Mouse (Mus musculus): Measurements from ENCODE around the gene Trim54. TPM values are rescaled to one million over a fixed set of nuclear protein-coding genes. Genes with fewer than 3 reads are reported as not detected.

The Trim54 gene
- polyA plus RNA-seq, 1 experiment from 2014 or later, result not detected

GRCm38 (mm10) chr5:31162462-31162861, 46.0 kb downstream of the Trim54 start:
- ATAC-seq (ENCODE audit: low FRiP score, low read depth), result no peak
- no peaks in the 10 kb centered on the region for H3K4me1 ChIP-seq
- H3K4me2 ChIP-seq (replicated peaks), result no peak overlapping the region
- H3K9ac ChIP-seq (replicated peaks), result no peak overlapping the region
- H3K9me3 ChIP-seq, result no peaks in the 10 kb centered on the region
- H3K27me3 ChIP-seq, result no peaks in the 10 kb centered on the region
- peaks cover 93% of the 10 kb centered on the region for H3K36me3 ChIP-seq
- no peak overlapping the region for H3K27ac ChIP-seq (replicated peaks)
- H3K4me3 ChIP-seq, result no peak overlapping the region

DNA sequence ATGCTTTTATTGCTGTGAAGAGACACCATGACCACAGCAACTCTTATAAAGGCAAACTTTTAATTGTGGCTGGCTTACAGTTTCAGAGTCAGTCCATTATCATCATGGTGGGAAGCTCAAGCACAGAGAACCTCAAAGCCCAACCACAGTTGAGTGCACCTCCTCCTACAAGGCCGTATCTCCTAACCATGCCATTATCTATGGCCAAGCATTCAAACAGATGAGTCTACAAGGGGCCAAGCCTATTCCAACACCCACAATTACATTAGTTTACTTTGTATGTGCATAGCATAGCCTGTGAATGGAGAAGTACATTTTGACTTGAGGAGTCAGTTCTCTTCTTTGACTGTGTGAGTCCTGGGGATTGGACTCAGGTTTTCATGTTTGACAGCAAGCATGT, 48.4 kb downstream of the Trim54 start:
- Histone ChIP-seq H3K27ac (replicated peaks) (no peak overlapping the region), H3K36me3 (peaks cover 93% of the 10 kb centered on the region), H3K9me3 (no peaks in the 10 kb centered on the region), H3K4me1 (no peaks in the 10 kb centered on the region), H3K27me3 (no peaks in the 10 kb centered on the region), H3K9ac (replicated peaks) (no peak overlapping the region), H3K4me3 (no peak overlapping the region), H3K4me2 (replicated peaks) (no peak overlapping the region)
- 88% methylated on average over 1 of the region's 1 CpGs for WGBS
- ATAC-seq (ENCODE audit: low FRiP score, low read depth), result no peak

GRCm38 (mm10) chr5:31168630-31169029, 52.1 kb downstream of the Trim54 start:
- Histone ChIP-seq H3K9me3 (no peaks in the 10 kb centered on the region), H3K27me3 (no peaks in the 10 kb centered on the region), H3K36me3 (peaks cover 96% of the 10 kb centered on the region), H3K4me1 (no peaks in the 10 kb centered on the region), H3K4me2 (replicated peaks) (no peak overlapping the region), H3K27ac (replicated peaks) (no peak overlapping the region), H3K9ac (replicated peaks) (no peak overlapping the region), H3K4me3 (no peak overlapping the region)
- WGBS, result 97% methylated on average over 4 of the region's 4 CpGs
- ATAC-seq (ENCODE audit: low FRiP score, low read depth), result no peak

- ATAC-seq (ENCODE audit: low FRiP score, low read depth), result peak; percentile 66
- Histone ChIP-seq H3K27ac (replicated peaks) (peak overlapping the region; percentile 98), H3K27me3 (no peaks in the 10 kb centered on the region), H3K4me3 (peak overlapping the region; percentile 61), H3K4me2 (replicated peaks) (peak overlapping the region; percentile 97), H3K9me3 (no peaks in the 10 kb centered on the region), H3K4me1 (peaks cover 15% of the 10 kb centered on the region), H3K9ac (replicated peaks) (peak overlapping the region; percentile 75), H3K36me3 (peaks cover 10% of the 10 kb centered on the region)
- WGBS, result under 1% methylated on average over 25 of the region's 25 CpGs
Measured at GRCm38 (mm10) chr5:31179301-31179765, 62.8 kb downstream of the Trim54 start.

DNA sequence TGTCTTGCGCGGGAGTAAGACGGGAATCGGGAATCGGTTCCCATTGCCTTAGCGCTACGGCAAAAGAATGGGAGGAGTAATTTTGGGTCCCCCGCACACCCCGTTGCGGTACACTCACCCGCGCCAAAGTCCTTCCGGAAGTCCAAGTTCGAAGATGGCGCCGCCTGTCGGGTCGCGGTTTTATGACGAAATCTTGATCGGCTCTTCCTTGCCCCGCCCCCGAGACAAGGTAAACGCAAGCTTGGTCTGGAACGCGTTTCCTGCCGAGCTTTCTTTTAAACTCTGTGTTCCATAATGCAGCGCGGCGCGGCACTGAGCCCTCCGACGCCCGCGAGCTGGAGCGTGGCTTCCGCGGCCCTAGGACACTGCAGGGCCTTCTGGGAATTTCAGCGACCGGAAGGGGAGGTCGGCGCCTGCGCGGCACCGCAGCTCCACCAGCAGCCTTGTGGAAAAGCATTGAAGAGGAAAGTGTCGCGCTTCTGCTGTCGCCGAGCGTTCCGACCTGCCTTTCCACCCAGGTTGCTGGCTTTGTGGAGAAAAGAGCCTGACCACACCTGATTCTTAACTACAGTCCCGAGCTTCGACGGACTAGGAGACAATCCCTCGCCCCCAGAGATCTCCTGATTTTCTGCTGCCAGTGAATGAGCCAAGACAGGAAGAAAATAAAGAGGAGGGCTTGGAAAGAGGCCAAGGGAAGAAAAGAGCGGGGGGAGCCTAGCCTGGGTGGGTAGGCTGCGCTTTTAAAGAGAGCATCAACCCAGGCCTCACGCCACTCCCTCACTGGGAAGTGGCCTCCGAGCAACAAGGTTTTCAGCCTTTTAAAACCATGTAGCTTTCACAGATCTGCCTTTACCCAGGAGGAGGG, 63.5 kb downstream of the Trim54 start, which contains the start of the genes Gm29609 and Gtf3c2:
Gene Gm29609 (minus strand): TSS at position 146 of the 865 bp plus-strand sequence.
Gene Gtf3c2 (minus strand): TSS at position 379 of the 865 bp plus-strand sequence.
- H3K27me3 ChIP-seq, result no peaks in the 10 kb centered on the region
- 0 out of 2 replicates have a peak, but pooled peaks cover 5% of the 10 kb centered on the region for H3K36me3 ChIP-seq
- peaks cover 15% of the 10 kb centered on the region for H3K4me1 ChIP-seq
- WGBS, result under 1% methylated on average over 59 of the region's 59 CpGs
- peak within 1 kb of the TSS; percentile 97 for H3K4me2 ChIP-seq (replicated peaks)
- peak within 1 kb of the TSS; percentile 98 for H3K27ac ChIP-seq (replicated peaks)
- peak within 1 kb of the TSS; percentile 75 for H3K9ac ChIP-seq (replicated peaks)
- ATAC-seq (ENCODE audit: low FRiP score, low read depth), result peak; percentile 97
- H3K9me3 ChIP-seq, result no peaks in the 10 kb centered on the region
- peak within 1 kb of the TSS; percentile 61 for H3K4me3 ChIP-seq

GRCm38 (mm10) chr5:31181183-31181770, 64.8 kb downstream of the Trim54 start:
- Histone ChIP-seq H3K4me2 (replicated peaks) (no peak overlapping the region), H3K9ac (replicated peaks) (no peak overlapping the region), H3K9me3 (no peaks in the 10 kb centered on the region), H3K4me3 (no peak overlapping the region), H3K27ac (replicated peaks) (no peak overlapping the region), H3K27me3 (no peaks in the 10 kb centered on the region), H3K4me1 (peaks cover 15% of the 10 kb centered on the region), H3K36me3 (0 out of 2 replicates have a peak, but pooled peaks cover 5% of the 10 kb centered on the region)
- no peak for ATAC-seq (ENCODE audit: low FRiP score, low read depth)
- WGBS, result 96% methylated on average over 9 of the region's 9 CpGs

DNA sequence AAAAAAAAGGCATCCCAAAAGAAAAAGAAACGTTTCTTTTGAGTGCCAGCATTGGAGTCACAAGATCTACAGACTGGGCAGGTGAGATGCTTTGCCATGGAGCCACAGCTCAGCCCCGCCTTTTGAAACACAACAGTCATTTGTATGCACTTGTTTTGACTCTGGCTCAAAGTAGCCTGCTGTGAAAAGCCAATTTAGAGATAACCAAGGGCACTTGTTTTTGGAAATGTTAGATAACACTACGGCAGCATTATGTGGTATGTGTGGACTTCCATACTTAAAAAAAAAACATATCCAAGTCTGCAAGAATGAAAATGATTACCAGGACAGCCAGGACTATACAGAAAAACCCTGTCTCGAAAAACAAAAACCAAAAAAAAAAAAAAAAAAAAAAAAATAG, 67.2 kb downstream of the Trim54 start:
- no peak overlapping the region for H3K4me2 ChIP-seq (replicated peaks)
- H3K4me3 ChIP-seq, result no peak overlapping the region
- no peak overlapping the region for H3K27ac ChIP-seq (replicated peaks)
- peaks cover 9% of the 10 kb centered on the region for H3K4me1 ChIP-seq
- 64% methylated on average over 4 of the region's 4 CpGs for WGBS
- no peak for ATAC-seq (ENCODE audit: low FRiP score, low read depth)
- H3K9me3 ChIP-seq, result no peaks in the 10 kb centered on the region
- H3K36me3 ChIP-seq, result peaks cover 19% of the 10 kb centered on the region
- H3K27me3 ChIP-seq, result no peaks in the 10 kb centered on the region
- H3K9ac ChIP-seq (replicated peaks), result no peak overlapping the region

Other genes with a start within 250 kb of the Trim54 start
- gene Tmem214, start 248.7 kb upstream of the Trim54 start, polyA plus RNA-seq (2016; fragmentation: Nextera tagmentation; extraction: Ambion mirVana), result 58.4 and 65.5 TPM in 2 replicates
- 30.6 and 32.1 TPM in 2 replicates for gene Agbl5, start 228.0 kb upstream of the Trim54 start, polyA plus RNA-seq (2016; fragmentation: Nextera tagmentation; extraction: Ambion mirVana)
- gene Ost4, start 208.9 kb upstream of the Trim54 start, polyA plus RNA-seq (2016; fragmentation: Nextera tagmentation; extraction: Ambion mirVana), result 298 and 304 TPM in 2 replicates
- gene Emilin1, start 203.3 kb upstream of the Trim54 start, polyA plus RNA-seq (2016; fragmentation: Nextera tagmentation; extraction: Ambion mirVana), result 49.8 and 79.9 TPM in 2 replicates
- 5.6 TPM in 2 replicates for gene Khk, start 195.3 kb upstream of the Trim54 start, polyA plus RNA-seq (2016; fragmentation: Nextera tagmentation; extraction: Ambion mirVana)
- 7.8 and 9.0 TPM in 2 replicates for gene Cgref1, start 171.1 kb upstream of the Trim54 start, polyA plus RNA-seq (2016; fragmentation: Nextera tagmentation; extraction: Ambion mirVana)
- 121 and 131 TPM in 2 replicates for gene Preb, start 156.4 kb upstream of the Trim54 start, polyA plus RNA-seq (2016; fragmentation: Nextera tagmentation; extraction: Ambion mirVana)
- gene Tcf23, start 148.1 kb upstream of the Trim54 start, polyA plus RNA-seq (2016; fragmentation: Nextera tagmentation; extraction: Ambion mirVana), result not detected in 2 replicates
- gene Atraid, start 68.4 kb upstream of the Trim54 start, polyA plus RNA-seq (2016; fragmentation: Nextera tagmentation; extraction: Ambion mirVana), result 117 and 120 TPM in 2 replicates
- gene Slc5a6, start 67.8 kb upstream of the Trim54 start, polyA plus RNA-seq (2016; fragmentation: Nextera tagmentation; extraction: Ambion mirVana), result 11.7 and 12.9 TPM in 2 replicates
- gene Cad, start 61.9 kb upstream of the Trim54 start, polyA plus RNA-seq (2016; fragmentation: Nextera tagmentation; extraction: Ambion mirVana), result 39.2 and 39.7 TPM in 2 replicates
- gene Dnajc5g, start 10.4 kb upstream of the Trim54 start, polyA plus RNA-seq (2016; fragmentation: Nextera tagmentation; extraction: Ambion mirVana), result not detected in 2 replicates
- 10.7 and 11.2 TPM in 2 replicates for gene Slc30a3, start 8.5 kb upstream of the Trim54 start, polyA plus RNA-seq (2016; fragmentation: Nextera tagmentation; extraction: Ambion mirVana)
- not detected in 2 replicates for gene Ucn, start 22.1 kb downstream of the Trim54 start, polyA plus RNA-seq (2016; fragmentation: Nextera tagmentation; extraction: Ambion mirVana)
- gene Mpv17, start 37.5 kb downstream of the Trim54 start, polyA plus RNA-seq (2016; fragmentation: Nextera tagmentation; extraction: Ambion mirVana), result 53.1 and 56.8 TPM in 2 replicates
- 1.3 and 3.6 TPM in 2 replicates for gene Gm29609, start 63.2 kb downstream of the Trim54 start, polyA plus RNA-seq (2016; fragmentation: Nextera tagmentation; extraction: Ambion mirVana)
- gene Gtf3c2, start 63.4 kb downstream of the Trim54 start, polyA plus RNA-seq (2016; fragmentation: Nextera tagmentation; extraction: Ambion mirVana), result 97.3 and 97.6 TPM in 2 replicates
- gene Snx17, start 76.5 kb downstream of the Trim54 start, polyA plus RNA-seq (2016; fragmentation: Nextera tagmentation; extraction: Ambion mirVana), result 141 and 153 TPM in 2 replicates
- gene Eif2b4, start 76.7 kb downstream of the Trim54 start, polyA plus RNA-seq (2016; fragmentation: Nextera tagmentation; extraction: Ambion mirVana), result 65.6 and 68.0 TPM in 2 replicates
- 22.0 and 25.2 TPM in 2 replicates for gene Zfp513, start 85.6 kb downstream of the Trim54 start, polyA plus RNA-seq (2016; fragmentation: Nextera tagmentation; extraction: Ambion mirVana)
- 163 and 167 TPM in 2 replicates for gene Ppm1g, start 104.0 kb downstream of the Trim54 start, polyA plus RNA-seq (2016; fragmentation: Nextera tagmentation; extraction: Ambion mirVana)
- 144 and 151 TPM in 2 replicates for gene Nrbp1, start 124.2 kb downstream of the Trim54 start, polyA plus RNA-seq (2016; fragmentation: Nextera tagmentation; extraction: Ambion mirVana)
- 0.63 and 0.71 TPM in 2 replicates for gene Gm9970, start 124.5 kb downstream of the Trim54 start, polyA plus RNA-seq (2016; fragmentation: Nextera tagmentation; extraction: Ambion mirVana)
- gene Krtcap3, start 135.0 kb downstream of the Trim54 start, polyA plus RNA-seq (2016; fragmentation: Nextera tagmentation; extraction: Ambion mirVana), result 3.3 and 4.7 TPM in 2 replicates
- 50.7 and 56.1 TPM in 2 replicates for gene Ift172, start 174.4 kb downstream of the Trim54 start, polyA plus RNA-seq (2016; fragmentation: Nextera tagmentation; extraction: Ambion mirVana)
- gene Fndc4, start 179.4 kb downstream of the Trim54 start, polyA plus RNA-seq (2016; fragmentation: Nextera tagmentation; extraction: Ambion mirVana), result 57.8 and 64.6 TPM in 2 replicates
- 0.20 and 0.48 TPM in 2 replicates for gene Gckr, start 180.7 kb downstream of the Trim54 start, polyA plus RNA-seq (2016; fragmentation: Nextera tagmentation; extraction: Ambion mirVana)

All from midbrain, embryonic 12.5 days (tissue).